Mouse (Mus musculus): ENCODE measurements around the gene Vipas39.
"Not testable (repeated sequence)": the region's sequence is repeated elsewhere in the genome, so short reads cannot be mapped to it uniquely, and the experiment has no call there.

Gene Vipas39

DNA sequence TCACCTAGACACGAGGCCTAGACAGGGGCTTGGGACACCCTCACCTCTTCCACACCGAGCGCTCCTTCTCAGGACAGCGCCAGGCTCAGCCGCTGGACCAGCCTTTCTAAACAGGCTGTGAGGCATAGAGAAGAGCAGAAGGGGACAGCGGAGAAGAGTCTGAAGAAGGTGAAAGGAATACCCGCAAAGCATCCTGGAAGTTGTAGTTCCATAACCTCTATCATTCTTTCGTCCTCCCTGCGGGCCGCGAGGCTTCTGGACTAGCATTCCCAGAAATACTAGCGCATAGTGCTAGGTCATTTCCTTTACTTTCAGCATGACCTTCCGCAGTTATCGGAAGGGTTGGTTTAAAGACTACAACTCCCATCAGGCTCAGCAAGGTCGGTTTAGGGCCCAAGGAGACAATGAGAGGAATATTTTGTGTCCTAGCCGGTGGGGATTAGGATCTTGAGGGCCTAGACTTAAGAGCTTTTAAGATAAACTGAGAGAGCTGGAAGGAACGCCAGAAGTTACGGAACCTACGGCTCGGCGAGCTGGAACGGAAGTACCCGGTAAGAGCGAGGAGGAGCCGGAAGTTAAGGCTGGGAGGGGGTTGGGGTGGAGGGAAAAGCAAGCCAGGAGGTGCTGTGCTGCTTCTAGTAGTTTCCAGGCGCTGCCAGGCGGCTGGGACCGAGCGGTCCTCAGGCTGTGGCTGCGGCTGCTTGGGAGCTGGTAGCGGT, at the start of gene Vipas39, which contains the start of gene Ahsa1:
Gene Vipas39, minus strand, starts transcription at position 149 of the 719 bp plus-strand sequence.
Gene Ahsa1, plus strand, starts transcription at position 372 of the 719 bp plus-strand sequence.
- peak; percentile 89 for DNase-seq

DNA sequence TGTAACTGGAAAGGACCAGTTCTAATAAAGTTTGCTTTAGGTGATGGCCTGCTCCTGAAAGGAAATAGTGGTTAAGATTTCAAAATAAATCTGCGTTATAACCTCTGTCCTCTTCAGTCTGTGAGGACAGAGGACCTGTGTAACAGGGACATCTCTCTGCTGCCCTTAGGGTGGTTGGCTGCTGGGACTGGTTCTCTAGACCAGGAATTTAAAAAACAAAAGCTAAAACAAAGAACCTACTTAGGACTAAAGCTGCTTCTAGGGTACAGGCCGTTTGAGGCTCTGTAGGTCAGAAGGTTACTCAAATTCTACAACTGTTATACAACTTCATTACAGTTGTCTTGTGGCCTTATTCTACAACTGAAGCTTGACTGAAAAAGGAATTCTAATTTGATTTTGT, 47.0 kb upstream of the Vipas39 start:
- DNase-seq, result no peak

DNA sequence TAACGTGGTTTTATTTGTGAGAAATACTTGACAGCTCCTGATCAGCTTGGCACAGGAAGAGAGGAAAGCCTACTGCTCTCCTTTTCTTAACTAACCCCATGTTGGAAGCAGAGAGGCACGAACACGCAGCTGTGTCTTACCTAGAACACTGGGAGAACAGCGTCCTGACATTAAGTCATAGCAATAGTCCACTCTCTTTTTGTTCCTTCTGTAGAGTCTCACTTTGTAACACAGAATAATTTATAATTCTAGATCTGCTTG, 40.5 kb upstream of the Vipas39 start:
- not testable (repeated sequence) for DNase-seq

DNA sequence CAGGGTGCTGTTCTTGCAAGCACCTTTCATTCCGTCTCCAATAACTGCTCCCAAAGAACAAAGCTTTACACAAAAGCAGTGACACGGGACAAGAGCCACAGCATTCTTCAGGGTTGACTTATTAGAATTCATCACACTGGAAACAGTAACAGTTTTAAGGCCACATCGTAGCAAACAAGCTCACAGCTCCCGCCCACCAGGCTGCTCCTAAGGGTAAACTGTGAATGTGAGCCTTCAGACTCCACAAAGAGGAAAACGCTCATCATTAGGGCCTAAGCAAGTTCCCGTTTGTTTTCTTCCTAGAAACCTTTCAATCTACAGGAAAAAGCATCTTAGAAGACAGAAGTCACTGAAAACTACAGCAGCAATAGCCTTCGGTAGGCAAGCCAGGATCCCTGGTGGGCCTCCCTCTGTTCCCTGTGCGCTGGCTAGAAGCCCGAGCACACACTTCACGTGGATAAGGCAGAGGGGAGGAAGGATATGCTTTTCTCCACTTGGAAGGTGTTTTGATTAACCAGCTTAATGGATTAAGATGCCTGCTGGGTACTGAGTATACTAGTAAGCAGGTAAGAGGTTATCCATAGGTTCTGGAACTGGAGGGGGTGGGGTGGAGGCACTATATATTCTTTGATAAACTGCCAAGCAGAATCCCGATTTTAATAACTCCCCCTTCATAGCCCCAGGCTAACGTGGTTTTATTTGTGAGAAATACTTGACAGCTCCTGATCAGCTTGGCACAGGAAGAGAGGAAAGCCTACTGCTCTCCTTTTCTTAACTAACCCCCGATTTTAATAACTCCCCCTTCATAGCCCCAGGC, 39.9 kb upstream of the Vipas39 start:
- no peak for DNase-seq

DNA sequence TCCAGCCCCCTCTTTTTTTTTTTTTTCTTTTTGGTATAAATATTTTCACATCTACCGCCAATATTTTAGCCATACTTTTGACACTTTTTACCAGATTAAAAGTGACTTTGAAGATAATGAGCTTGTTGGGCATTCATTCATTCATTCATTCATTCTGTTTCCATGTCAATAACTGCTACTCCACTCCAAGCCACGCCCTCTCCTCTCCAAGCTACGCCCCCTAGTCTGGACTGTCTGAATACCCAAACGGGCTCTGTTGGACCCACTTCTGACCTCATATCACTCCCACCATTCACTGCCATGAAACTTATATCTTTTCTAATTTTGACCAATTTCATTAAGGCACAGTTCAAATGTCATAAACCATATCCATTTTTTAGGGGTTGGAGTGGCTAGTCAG, 35.1 kb upstream of the Vipas39 start:
- no peak for DNase-seq

DNA sequence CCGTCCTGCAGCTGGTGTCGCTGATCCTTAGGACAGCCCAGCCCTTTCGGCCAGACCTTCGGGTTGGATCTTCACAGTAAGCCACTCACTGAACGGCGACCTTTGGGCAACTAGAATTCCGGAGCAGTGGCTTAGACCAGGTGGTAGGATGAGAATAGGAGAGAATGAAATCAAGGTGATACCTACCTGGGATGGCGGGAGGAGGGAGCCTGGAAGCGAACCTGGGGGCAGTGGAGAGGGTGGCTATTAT, 34.3 kb upstream of the Vipas39 start:
- no peak for DNase-seq

DNA sequence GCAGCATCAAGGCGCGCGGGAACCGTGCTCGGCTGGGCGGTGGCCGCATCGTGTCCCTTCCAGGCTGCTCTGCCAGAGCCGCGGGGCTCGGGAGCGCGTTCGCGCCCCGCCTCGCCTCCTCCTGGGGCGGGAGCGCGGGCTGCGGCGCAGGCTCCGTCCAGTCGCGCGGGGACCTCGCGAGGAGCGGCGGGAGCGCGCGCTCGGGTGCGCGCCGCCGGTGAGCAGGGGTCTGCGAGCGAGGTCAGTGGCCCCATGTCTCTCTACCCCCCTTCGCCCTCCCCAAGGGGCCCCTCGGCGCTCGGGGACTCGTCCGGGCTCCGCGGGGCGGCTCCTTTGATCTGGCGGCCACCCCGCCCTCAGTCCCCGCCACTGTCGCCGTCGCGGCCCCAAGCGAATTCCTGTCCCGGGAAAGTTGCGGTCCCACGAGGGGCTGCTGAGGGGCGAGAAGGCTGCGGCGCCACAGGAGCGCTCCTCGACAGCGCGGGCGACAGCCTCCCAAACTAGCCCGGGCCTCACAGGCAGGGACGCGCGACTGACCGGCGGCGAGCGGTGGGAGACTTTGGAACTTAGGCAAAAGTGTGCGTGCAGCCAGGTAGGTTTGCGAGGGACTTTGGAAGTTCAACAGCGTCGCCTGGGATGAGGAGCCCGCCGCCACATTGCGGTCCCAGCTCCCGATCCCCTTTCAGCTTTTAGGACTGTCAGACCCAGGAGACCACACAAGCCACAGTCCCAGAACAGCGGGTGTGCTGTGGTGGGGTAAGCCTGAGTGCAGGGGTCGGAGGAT, 33.8 kb upstream of the Vipas39 start, which contains the start of gene Ism2:
Gene Ism2, minus strand, starts transcription at position 49 of the 784 bp plus-strand sequence.
- peak; percentile 9 for DNase-seq

DNA sequence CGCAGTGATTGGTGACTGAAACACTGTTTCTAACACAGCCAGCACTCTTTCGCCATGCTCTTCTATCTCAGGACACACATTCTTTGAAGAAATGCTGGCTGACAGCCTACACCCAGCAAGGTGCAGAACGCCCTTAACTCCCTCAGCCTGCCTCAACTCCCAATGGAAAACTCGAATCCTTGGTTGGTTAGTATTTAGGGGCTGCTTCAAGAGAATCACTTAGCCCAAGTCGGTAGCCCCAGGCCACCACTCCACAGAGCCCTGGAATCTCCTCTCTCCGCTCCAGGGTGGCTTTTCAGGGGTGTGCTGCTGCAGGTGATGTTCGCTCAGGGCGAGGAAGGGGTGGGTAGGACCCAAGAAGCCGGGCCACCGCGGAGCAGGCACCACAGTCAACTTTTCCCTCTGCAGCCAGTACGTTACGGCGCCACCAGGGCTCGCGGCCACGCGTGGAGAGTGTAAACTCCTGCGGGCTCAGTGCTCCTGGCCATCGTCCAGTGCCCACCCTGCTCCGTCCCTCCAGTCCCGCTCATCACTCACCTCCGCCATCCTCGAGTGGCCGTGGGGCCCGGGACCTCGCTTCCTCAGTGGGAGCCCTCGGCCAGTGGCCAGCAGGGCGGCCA, 33.1 kb upstream of the Vipas39 start:
- DNase-seq, result peak; percentile 6

DNA sequence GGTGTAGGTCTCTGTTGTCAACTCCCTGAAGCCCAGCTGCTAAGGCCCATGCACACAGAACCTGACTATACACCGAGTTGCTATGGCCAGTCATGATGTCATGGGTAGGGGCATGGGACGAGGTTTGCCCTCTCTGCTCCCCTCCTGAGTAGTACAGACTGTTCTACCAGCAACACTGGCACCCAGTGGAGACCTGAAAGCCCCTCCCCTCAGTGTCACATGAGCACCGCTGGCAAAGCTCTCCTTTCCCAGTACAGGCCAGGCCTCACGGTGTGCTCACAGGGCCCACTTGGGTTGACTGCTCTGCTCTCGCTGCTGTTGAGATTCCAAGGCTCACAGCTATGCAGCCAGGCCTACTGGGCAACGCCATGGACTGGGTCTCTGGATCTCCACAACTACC, 27.9 kb upstream of the Vipas39 start:
- DNase-seq, result no peak

DNA sequence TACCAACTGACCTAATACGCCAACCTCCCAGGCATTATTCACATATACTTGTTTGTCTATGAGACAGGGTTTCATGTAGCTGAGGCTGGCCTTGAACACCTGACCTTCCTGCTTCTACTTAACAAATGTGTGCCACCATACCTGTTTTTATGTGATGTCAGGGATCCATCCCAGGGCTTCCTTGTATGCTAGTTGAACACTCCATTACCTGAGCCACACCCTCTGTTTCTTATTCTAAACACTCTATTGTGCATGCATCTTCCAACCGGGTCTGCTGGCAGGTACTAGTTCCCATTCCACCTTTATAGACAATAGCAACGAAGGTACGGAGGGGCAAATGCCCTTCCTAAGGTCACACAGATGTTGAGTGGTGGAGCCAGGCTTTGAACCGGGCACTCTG, 23.0 kb upstream of the Vipas39 start:
- no peak for DNase-seq

DNA sequence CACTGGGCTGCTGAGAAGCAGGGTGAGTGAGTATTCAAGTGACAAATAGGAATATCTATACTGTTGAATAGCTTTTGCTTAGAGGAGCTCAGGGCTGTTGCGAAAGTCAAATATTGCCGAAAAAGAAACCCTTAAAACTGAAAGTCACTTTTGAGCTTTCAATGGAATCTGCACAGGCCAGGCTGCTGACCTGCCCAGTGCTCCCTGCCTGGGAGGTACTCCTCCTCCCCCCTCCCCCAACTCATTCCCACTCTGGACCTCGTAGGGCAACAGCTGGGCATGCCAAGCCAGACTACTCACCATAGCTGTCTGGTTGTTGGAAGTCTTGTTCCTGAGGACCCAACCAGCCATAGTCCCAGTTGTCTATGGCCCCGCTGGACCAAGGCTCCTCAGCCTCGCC, 18.7 kb upstream of the Vipas39 start:
- no peak for DNase-seq

DNA sequence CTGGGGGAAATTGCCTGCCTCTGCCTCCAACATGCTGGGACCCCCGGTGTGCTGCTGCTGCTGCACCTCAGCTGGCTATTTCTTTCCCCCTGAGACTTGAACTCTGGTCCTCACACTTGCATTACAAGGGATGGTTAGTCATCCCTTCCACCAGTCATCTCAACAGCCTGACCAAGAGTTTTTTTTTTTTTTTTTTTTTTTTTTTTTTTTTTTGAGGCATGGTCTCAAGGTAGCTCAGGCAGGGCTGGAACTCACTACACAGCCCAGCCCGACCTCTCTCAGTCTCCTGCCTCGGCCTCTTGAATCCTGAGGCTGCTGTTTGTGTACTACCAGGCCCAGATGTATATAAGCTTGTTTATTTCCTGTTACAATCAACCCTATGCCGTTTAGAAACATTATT, 18.2 kb upstream of the Vipas39 start:
- no peak for DNase-seq

DNA sequence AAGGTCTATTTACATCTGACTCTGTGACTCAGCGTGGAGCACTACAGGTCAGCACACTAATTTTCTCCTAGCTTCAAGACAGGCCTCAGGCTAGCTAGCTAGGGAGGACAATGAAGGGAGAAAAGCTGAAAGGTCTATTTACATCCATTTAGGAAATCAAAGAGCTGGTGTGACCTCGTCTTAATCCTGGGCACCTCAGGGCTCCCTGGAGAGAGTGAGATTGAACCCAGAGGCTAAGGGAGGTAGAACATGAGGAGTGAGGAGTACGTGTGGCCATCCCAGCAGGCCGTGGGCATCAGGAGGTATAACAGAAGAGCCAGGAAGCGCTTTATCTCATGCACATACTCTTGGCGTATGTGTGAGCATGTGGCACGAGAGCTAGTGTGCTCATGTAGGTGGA, 17.6 kb upstream of the Vipas39 start:
- DNase-seq, result no peak

DNA sequence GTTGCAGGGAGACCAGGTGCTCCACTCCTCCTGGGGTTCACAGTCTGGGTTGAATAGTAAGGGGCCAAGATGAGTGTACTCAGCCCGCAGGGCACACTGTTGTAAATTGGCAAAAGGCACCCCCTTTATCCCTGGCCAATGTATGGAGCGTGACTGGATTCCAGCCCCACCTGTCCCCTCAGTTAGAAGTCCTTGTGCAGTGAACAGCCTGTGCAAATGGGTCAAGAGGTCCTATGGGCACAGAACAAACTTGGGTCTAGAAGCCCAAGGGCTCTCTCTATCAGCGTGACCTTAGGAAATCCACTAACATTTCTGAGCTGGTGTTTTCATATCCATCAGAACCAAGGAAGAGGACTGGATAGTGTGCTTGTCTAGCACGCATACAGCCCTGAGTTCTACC, 16.7 kb upstream of the Vipas39 start:
- DNase-seq, result no peak

DNA sequence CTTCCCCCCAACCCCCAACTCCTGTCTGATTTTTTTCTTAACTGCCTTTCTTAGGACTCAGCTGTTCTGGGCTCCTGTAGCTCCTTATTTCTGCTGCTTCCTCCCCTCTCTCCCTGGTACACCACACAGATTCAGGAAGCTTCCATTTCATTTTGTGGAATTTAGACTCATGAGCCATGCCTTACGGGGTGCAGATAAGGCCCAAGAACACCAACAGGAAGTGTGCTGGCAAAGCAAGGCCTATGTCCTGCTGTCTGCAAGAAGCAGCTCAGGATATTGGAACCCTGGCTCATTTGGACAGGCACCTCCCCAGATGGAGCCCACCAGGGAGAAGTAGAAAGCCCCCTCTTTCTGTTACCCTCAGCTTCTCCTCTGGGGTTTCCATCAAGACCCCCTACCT, 15.7 kb upstream of the Vipas39 start:
- no peak for DNase-seq

DNA sequence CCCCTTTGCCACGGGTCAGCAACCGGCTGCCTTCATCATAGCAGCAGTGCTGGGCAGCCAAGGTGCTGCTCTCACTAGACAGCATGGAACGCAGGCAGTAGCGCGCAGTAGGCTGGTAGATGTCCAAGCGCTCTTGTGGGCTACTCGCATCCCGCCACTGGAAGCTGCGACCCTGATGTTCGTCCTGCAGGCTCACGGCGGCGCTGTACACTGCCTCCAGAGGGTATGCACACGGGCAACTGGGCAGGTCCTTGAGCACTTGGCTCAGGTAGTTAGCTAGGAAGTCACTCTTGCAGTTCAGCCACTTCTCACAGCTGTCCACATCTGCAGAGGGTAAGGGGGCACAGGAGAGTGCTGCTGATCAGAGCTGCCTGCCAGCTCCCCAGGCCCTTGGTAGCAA, 13.8 kb upstream of the Vipas39 start:
- DNase-seq, result no peak

DNA sequence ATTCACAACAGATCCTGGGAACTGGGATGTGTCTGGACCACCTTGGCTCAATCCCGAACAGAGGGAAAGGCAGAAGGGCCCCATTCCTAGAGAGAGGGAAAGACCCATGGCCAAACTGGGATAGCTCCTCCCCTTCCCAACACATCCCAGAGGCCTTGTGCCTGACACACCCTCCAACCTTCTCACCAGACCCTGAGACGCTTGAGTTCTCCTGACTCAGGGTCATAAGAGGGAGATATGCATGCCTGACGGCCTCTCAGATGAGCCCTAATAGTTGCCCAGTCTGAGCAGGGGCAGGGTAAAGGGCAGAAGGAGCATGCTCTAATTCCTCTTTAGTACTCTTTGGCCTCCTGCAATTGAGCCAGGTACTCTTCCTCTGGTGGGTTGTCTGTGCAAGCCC, 13.3 kb upstream of the Vipas39 start:
- no peak for DNase-seq

DNA sequence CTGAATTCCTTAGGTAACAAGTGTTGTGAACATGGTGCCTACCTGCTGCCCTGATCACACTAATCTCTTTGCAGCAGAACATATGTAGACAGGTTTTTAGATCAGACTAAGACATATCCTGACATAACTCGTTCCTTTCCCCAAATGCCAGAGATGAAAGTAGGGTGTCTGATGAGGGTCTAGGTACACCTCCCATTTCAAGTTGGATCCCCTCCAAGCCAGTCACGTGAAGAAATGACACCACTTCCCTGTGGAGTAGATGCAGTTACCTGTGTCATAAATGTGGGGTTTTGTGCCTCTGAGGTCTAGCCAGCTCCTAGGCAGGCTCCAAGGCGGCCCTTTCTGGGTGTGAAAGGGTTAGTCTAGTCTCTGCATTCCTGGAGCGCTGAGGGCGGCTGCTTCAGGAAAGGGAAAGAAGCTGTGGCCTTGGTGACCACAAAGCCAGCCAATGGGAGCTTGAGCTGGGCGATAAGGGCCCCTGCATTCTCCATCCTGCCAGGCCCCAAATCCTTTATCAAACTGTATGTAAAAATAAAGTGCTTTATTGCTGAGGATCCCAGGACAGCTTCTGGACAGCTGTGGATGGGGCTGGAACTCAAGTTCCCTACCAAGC, 12.2 kb upstream of the Vipas39 start:
- DNase-seq, result no peak

DNA sequence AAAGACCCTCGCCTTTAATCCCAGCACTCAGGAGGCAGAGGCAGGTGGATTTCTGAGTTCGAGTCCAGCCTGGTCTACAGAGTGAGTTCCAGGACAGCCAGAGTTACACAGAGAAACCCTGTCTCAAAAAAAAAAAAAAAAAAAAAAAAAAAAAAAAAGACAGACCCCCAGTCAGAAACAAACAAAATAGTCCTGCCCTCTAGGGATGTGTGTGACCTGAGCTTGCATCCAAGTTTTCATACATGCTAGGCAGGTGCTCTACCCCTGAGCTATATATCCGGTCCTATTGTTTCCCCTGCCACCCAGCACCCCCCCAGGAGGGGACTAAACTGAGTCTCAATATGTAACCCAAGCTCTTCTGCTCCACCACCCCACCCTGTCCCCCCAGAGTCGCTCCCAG, 11.2 kb upstream of the Vipas39 start:
- not testable (repeated sequence) for DNase-seq

DNA sequence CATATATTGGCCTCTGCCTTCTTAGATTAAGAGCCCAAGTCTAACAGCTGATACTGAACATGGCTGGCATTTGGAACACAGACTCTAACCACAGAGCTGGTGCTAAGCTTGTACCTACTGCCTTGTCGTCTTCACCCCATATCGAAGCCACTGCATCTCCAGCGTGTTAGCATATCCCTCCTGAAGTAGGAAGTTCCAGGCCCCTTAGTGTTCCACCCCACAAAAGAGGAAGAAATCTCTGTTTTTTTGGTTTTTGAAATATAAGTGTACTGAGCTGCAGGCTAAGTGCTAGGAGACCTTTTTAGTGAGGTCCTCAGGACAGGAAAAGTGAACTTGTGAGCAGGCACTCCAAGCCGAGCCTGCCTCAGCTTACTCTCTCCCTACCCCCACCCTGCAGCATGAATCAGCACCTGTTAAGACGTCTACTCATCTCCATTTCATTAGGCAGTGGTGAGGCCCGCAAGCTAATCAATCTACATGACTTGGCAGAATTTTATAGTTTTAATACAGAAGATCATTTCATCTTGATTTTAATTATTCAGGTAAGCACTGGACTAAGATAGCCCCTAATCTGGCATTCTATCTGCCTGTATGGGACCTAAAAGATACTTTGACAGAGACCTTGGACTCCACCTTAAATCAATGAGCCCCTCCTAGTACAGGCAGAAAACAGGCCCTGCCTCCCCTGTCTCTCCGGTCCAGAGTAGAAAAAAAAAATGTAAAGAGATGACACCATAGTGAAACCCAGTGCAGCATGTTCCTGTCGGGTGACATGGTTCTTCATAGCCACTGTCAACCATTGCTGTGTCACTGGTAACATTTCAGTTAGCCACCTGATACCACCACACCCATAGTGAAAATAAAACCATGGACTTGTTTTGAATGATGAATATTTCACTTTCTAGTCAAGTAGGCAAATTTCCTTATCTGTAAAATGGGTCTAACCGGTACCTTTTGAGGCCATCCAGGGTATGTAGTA, 9.1 kb upstream of the Vipas39 start:
- DNase-seq, result no peak

DNA sequence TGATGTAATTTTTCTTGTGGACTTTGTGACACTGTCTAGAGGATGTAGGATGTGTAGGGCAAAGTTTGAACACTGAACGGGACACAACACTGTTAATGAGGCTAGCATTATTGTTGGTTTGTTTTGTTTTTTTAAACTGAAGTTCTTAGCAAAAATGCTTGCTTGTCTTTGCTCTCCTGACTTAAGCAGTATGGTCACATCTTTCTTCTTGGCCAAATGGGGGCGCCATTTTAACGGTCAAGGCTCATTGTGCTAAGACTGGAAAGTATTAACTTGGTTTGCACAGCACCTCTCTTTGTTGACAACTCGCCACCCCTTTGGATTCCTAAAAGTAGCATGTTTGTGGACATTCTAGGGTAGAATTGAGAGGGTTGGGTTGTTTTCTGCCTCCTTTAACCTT, 1.6 kb upstream of the Vipas39 start:
- DNase-seq, result peak; percentile 25

All from thymus, postnatal 14 days (tissue).